Mouse (Mus musculus) stomach, postnatal 0 days (tissue): Measurements from ENCODE around the gene Gm11938. TPM values are rescaled to one million over a fixed set of nuclear protein-coding genes. Genes with fewer than 3 reads are reported as not detected.
"Not testable (repeated sequence)": the region's sequence is repeated elsewhere in the genome, so short reads cannot be mapped to it uniquely, and the experiment has no call there.

Experiments
- ATAC-seq: fragments of 200-750 bp; cut with Nextera tagmentation; 2 replicates; pipeline ENCODE4 v1.8.0; 2017; ENCODE audit not compliant: low FRiP score, low TSS enrichment
- DNase-seq: peaks from one replicate; pipeline ENCODE4 v3.0.0-alpha.2; 2016; ENCODE audit warnings: low spot score
- H3K27ac ChIP-seq: fragments of 300-500 bp; sonication (generic); replicated peaks from 2 replicates; pipeline ENCODE4 v1.5.1; 2014; ENCODE audit warnings: mild to moderate bottlenecking, control low read depth
- H3K27me3 ChIP-seq: fragments of 300-500 bp; sonication (generic); 2 replicates; pipeline ENCODE4 v1.6.1; 2014; ENCODE audit warnings: low read length; ENCODE audit not compliant: control insufficient read depth, insufficient read depth
- H3K36me3 ChIP-seq: fragments of 300-500 bp; sonication (generic); 2 replicates; pipeline ENCODE4 v1.6.1; 2014; ENCODE audit warnings: low read length, mixed read lengths; ENCODE audit not compliant: control insufficient read depth, insufficient read depth
- H3K4me1 ChIP-seq: fragments of 300-500 bp; sonication (generic); replicated peaks from 2 replicates; pipeline ENCODE4 v1.6.1; 2014; ENCODE audit warnings: antibody characterized with exemption; ENCODE audit not compliant: control insufficient read depth, insufficient read depth
- H3K4me2 ChIP-seq: fragments of 300-500 bp; sonication (generic); replicated peaks from 2 replicates; pipeline ENCODE4 v1.6.1; 2014; ENCODE audit warnings: low read depth, mild to moderate bottlenecking, control low read depth, moderate library complexity
- H3K4me3 ChIP-seq: fragments of 300-500 bp; sonication (generic); 2 replicates; pipeline ENCODE4 v1.5.1; 2014; ENCODE audit warnings: low read depth, low read length, control low read depth
- H3K9ac ChIP-seq: fragments of 300-500 bp; sonication (generic); 2 replicates; pipeline ENCODE4 v1.6.1; 2014; ENCODE audit warnings: mild to moderate bottlenecking, low read length, control low read depth, mixed read lengths
- H3K9me3 ChIP-seq: fragments of 300-500 bp; sonication (generic); 2 replicates; pipeline ENCODE4 v1.6.1; 2016; ENCODE audit warnings: low read length; ENCODE audit not compliant: control insufficient read depth
- CTCF ChIP-seq: IDR thresholded peaks from 2 replicates; pipeline ENCODE4 v1.5.1; 2016; ENCODE audit warnings: antibody characterized with exemption, low read depth, mild to moderate bottlenecking, moderate library complexity
- EP300 ChIP-seq: optimal IDR thresholded peaks from 2 replicates; pipeline ENCODE3; 2016; ENCODE audit warnings: antibody characterized with exemption
- WGBS: fragments of 180-500 bp; shearing (Covaris S2); extraction: QIAGEN DNeasy Blood & Tissue Kit; methylation state at CpG from one replicate; pipeline ENCODE4 v1.1.7; 2014; 5-methylcytosine and 5-hydroxymethylcytosine counted together
- polyA plus RNA-seq: library from polyadenylated mRNA; unstranded; fragments of >200 nt; fragmentation: Nextera tagmentation; extraction: Ambion mirVana; gene quantifications from 2 replicates; pipeline ENCODE4 v1.2.1, GENCODE M21; 2015

Gene Gm11938
- polyA plus RNA-seq, 1 experiment from 2014 or later, result not detected

DNA sequence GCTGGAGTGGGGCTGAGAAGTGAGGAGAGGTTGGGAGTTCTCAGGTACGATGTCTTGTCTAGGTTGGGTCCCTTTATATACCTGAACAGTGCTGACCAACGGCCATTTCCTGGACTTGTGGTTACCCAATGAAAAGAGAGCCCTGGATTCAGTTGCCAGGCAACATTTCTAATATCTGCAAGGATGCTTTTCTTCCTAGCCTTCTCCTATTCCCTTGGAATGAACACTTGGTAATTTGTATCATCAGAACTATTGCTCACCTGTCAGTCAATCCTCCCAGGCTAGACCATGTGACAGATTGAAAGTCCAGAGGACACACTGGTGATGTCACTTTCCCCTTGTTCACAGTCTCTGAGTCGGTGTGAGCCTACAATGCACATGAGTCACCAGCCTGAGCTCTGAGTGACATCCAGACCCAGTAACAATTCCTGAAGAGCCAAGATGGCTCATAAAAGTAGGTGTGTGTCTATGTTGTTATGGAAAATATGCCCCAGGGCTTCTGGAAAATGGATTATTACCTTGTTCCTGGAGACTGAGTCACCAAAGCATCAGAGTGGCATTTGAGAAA, 11.8 kb upstream of the Gm11938 start, which contains the start of gene Krtap2-4:
TSS of gene Krtap2-4 (minus strand) at position 51 of the 568 bp plus-strand sequence.
- H3K9ac ChIP-seq, result no peak within 1 kb of the TSS
- no peaks in the 10 kb centered on the region for H3K36me3 ChIP-seq
- no peaks in the 10 kb centered on the region for H3K9me3 ChIP-seq
- WGBS, result 65% methylated on average over 3 of the region's 3 CpGs
- ATAC-seq (peak; percentile 90), DNase-seq (no peak)
- no peak within 1 kb of the TSS for H3K4me3 ChIP-seq
- no peaks in the 10 kb centered on the region for H3K27me3 ChIP-seq
- H3K27ac ChIP-seq, result no peak within 1 kb of the TSS
- H3K4me2 ChIP-seq, result no peak within 1 kb of the TSS
- H3K4me1 ChIP-seq, result no peaks in the 10 kb centered on the region
- TF ChIP-seq EP300 (no peak), CTCF (no peak)

DNA sequence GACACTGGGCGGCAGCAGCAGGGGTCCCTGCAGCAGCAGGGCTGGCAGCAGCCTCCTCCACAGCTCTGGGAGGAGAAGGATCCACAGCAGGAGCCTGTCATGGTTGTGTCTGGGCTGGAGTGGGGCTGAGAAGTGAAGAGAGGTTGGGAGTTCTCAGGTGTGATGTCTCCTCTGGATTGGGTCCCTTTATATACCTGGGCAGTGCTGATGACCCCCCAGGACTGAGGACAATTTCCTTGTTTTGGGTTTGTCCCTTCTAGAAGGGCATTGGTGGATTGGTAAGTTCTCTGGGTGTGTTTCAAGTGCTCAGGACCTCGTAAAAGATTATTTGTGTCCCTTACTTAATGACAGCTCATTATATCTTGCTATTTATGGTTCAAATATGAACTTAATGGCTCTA, 7.0 kb upstream of the Gm11938 start, which contains the start of gene Gm11937:
TSS of gene Gm11937 (minus strand) at position 101 of the 400 bp plus-strand sequence.
- not testable (repeated sequence) for H3K9me3 ChIP-seq, H3K9ac ChIP-seq, ATAC-seq, H3K4me1 ChIP-seq, H3K36me3 ChIP-seq, H3K4me2 ChIP-seq, H3K4me3 ChIP-seq, H3K27me3 ChIP-seq, H3K27ac ChIP-seq, DNase-seq
- 51% methylated on average over 2 of the region's 2 CpGs for WGBS

DNA sequence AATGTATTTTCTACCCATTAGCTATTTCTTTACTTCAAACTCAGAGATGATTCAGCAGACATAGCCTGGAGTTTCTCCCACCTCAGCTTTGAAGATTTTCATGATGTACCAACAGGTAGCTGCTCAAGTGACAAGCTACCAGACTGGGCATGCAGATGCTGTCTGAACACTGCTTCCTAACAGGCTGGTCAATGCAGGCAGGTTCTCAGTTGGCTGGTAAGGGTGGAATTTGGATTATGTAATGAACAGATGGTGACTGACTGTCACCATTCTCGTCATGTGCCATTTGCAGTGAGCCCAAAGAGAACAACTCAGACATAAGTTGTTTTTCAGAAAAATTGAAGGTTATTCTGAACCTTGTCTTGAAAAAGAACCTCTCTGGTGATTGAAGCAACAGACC, 6.0 kb upstream of the Gm11938 start:
- no peak overlapping the region for H3K9ac ChIP-seq
- no peak for ATAC-seq

DNA sequence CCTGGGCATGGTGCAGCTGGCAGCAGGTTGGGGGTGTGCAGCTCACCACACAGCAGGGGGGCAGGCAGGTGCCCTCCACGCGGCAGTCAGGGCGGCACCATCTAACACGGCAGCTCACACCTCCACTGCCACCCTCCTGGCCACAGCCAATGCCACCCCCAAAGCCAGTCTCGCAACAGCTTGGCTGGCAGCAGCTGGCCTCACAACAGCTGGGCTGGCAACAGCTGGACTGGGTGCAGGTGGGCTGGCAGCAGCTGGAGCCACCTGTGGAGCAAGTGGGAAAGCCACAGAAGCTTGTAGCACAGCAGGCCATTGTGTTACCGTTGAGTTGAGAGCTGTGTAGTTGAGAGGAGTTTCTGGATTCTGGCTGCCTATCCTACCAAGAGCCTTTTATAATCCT, 5.4 kb downstream of the Gm11938 start, which contains the start of gene Krtap9-3:
TSS of gene Krtap9-3 (minus strand) at position 364 of the 400 bp plus-strand sequence.
- 63% methylated on average over 4 of the region's 6 CpGs for WGBS
- not testable (repeated sequence) for H3K4me1 ChIP-seq, DNase-seq, H3K27ac ChIP-seq, H3K4me3 ChIP-seq, H3K9ac ChIP-seq, H3K27me3 ChIP-seq, H3K36me3 ChIP-seq, H3K4me2 ChIP-seq, H3K9me3 ChIP-seq, ATAC-seq

More for the DNA sequence above, 6.0 kb upstream of the Gm11938 start:
- Histone ChIP-seq H3K4me1 (no peaks in the 10 kb centered on the region), H3K36me3 (no peaks in the 10 kb centered on the region), H3K27me3 (no peaks in the 10 kb centered on the region), H3K4me3 (no peak overlapping the region), H3K9me3 (no peaks in the 10 kb centered on the region), H3K4me2 (no peak overlapping the region), H3K27ac (no peak overlapping the region)
- 50% methylated on average over 1 of the region's 1 CpGs for WGBS
- no peak for DNase-seq
- TF ChIP-seq EP300, result no peak
- no peak for TF ChIP-seq CTCF

DNA sequence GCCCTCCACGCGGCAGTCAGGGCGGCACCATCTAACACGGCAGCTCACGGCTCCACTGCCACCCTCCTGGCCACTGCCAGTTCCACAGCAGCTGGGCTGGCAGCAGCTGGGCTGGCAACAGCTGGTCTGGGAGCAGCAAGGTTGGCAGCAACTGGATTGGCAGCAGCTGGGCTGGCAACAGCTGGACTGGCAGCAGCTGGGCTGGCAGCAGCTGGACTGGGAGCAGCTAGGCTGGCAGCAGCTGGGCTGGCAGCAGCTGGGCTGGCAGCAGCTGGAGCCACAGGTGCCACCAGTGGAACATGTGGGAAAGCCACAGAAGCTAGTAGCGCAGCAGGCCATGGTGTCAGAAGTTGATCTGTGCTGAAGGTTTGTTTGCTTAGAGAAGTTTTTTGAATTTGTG, 12.1 kb downstream of the Gm11938 start, which contains the start of gene Krtap1-3:
TSS of gene Krtap1-3 (minus strand) at position 359 of the 400 bp plus-strand sequence.
- ATAC-seq (no peak), DNase-seq (no peak)
- Histone ChIP-seq H3K9me3 (no peaks in the 10 kb centered on the region), H3K4me1 (no peaks in the 10 kb centered on the region), H3K4me2 (no peak within 1 kb of the TSS), H3K4me3 (no peak within 1 kb of the TSS), H3K27ac (no peak within 1 kb of the TSS), H3K9ac (no peak within 1 kb of the TSS), H3K36me3 (no peaks in the 10 kb centered on the region), H3K27me3 (no peaks in the 10 kb centered on the region)
- TF ChIP-seq CTCF (no peak), EP300 (no peak)
- 88% methylated on average over 6 of the region's 6 CpGs for WGBS

DNA sequence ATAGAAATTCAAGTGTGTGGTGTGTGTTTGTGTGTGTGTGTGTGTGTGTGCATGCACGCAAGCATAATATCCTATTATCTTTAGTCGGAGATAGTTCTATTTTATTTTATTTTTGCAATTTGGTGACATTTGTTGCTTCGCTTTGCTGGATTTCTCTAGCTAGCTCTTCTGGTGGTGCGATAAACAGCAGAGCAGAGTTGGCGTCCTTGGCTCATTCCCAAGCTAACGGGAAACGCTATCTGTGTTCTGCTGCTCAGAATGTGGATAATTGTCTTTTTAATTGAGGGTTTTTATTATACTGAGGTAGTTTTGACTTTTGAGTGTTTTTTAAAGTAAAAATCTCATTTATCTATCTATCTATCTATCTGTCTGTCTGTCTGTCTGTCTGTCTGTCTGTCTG, 18.0 kb downstream of the Gm11938 start:
- no peaks in the 10 kb centered on the region for H3K36me3 ChIP-seq
- no peaks in the 10 kb centered on the region for H3K4me1 ChIP-seq
- no peak for ATAC-seq
- 85% methylated on average over 7 of the region's 7 CpGs for WGBS
- H3K9ac ChIP-seq, result no peak overlapping the region
- H3K4me2 ChIP-seq, result no peak overlapping the region
- DNase-seq, result no peak
- no peaks in the 10 kb centered on the region for H3K9me3 ChIP-seq
- no peaks in the 10 kb centered on the region for H3K27me3 ChIP-seq
- no peak for TF ChIP-seq CTCF
- TF ChIP-seq EP300, result no peak
- H3K4me3 ChIP-seq, result no peak overlapping the region
- no peak overlapping the region for H3K27ac ChIP-seq
